Mouse (Mus musculus) cerebellum, adult 18-20 months (tissue): ENCODE measurements around the gene Tead4.
A peak's percentile ranks its signal among the peaks of the same experiment; 100 is the strongest.

Experiments used
- DNase-seq, 2 experiments: peaks; one replicate each; pipeline ENCODE4 v3.0.0; 2021

The Tead4 gene

GRCm38 (mm10) chr6:128288681-128289080 is 11.9 kb downstream of the Tead4 start:
- no peak for DNase-seq

GRCm38 (mm10) chr6:128285792-128286430 is 14.7 kb downstream of the Tead4 start:
- no peak for DNase-seq

- DNase-seq = no peak
These were observed 18.5 kb downstream of the Tead4 start for GRCm38 (mm10) chr6:128282126-128282525.

- no peak for DNase-seq
These were observed 20.0 kb downstream of the Tead4 start for GRCm38 (mm10) chr6:128280472-128281145.

GRCm38 (mm10) chr6:128279608-128280007 is 21.0 kb downstream of the Tead4 start:
- no peak for DNase-seq

GRCm38 (mm10) chr6:128279099-128279498 is 21.5 kb downstream of the Tead4 start:
- no peak for DNase-seq

- DNase-seq = no peak
These were observed 23.2 kb downstream of the Tead4 start for GRCm38 (mm10) chr6:128277132-128278085.

- DNase-seq = no peak
These were observed 24.3 kb downstream of the Tead4 start for GRCm38 (mm10) chr6:128276349-128276748.

GRCm38 (mm10) chr6:128275506-128276064 is 25.0 kb downstream of the Tead4 start:
- DNase-seq = peak; percentile 26 to 28

GRCm38 (mm10) chr6:128273507-128273906 is 27.1 kb downstream of the Tead4 start:
- no peak for DNase-seq

- peak; percentile 27 to 54 for DNase-seq
These were observed 27.9 kb downstream of the Tead4 start for GRCm38 (mm10) chr6:128272754-128273153.

GRCm38 (mm10) chr6:128269850-128270249 is 30.8 kb downstream of the Tead4 start:
- no peak for DNase-seq

- DNase-seq = peak; percentile 22
These were observed 35.6 kb downstream of the Tead4 start for GRCm38 (mm10) chr6:128264870-128265526.

GRCm38 (mm10) chr6:128261486-128261885 is 39.1 kb downstream of the Tead4 start:
- DNase-seq = no peak

- no peak for DNase-seq
These were observed 41.4 kb downstream of the Tead4 start for GRCm38 (mm10) chr6:128259252-128259651.

- no peak for DNase-seq
These were observed 44.7 kb downstream of the Tead4 start for GRCm38 (mm10) chr6:128255941-128256340.

GRCm38 (mm10) chr6:128255292-128255691 is 45.3 kb downstream of the Tead4 start:
- no peak for DNase-seq

- DNase-seq = no peak
These were observed 46.1 kb downstream of the Tead4 start for GRCm38 (mm10) chr6:128254551-128254950.

- DNase-seq = no peak
These were observed 47.5 kb downstream of the Tead4 start for GRCm38 (mm10) chr6:128253111-128253510.

- DNase-seq = no peak
These were observed 50.0 kb downstream of the Tead4 start for GRCm38 (mm10) chr6:128250596-128250995.

- DNase-seq = peak; percentile 70 to 75
These were observed 63.4 kb downstream of the Tead4 start for GRCm38 (mm10) chr6:128237102-128237763.

GRCm38 (mm10) chr6:128236581-128236980 is 64.0 kb downstream of the Tead4 start:
- DNase-seq = no peak
